Mouse (Mus musculus): ENCODE measurements at regions not wholly inside any gene's neighbourhood (a gene's known extent, or its start where the extent isn't known, plus 50 kb on each side); places are given as distances from the start of the nearest gene placed in this dataset.

DNA sequence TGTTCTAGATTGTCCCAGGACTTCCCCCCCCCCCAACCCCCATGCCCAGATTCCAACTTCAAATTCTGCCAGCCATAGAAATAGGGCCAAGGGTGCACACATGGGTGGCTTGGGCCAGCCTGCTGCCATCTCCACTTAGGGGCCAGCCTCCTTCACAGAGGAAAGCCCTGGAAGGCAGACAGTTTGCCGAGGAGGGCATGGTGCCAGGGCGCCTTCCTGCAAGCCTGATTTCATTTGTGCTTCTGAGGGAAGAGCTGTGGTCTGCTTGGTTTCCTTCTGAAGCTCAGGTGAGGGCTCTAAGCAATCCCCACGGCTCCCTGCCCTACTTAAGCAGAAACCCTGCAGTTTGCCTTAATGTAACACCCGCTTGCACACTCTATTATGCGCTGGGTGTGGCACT, 52.3 kb upstream of the Tcl1 start:
- Histone ChIP-seq H3K4me2 (no peak overlapping the region), H3K27me3 (replicated peaks) (peaks cover 44% of the 10 kb centered on the region), H3K27ac (ENCODE audit: poor library complexity, severe bottlenecking) (no peak overlapping the region), H3K9ac (no peak overlapping the region), H3K4me1 (replicated peaks) (no peaks in the 10 kb centered on the region), H3K9me3 (replicated peaks) (no peaks in the 10 kb centered on the region), H3K4me3 (no peak overlapping the region), H3K36me3 (no peaks in the 10 kb centered on the region)
- 71% methylated on average over 5 of the region's 5 CpGs for WGBS
- no peak for ATAC-seq (ENCODE audit: insufficient number of reproducible peaks, low FRiP score)

DNA sequence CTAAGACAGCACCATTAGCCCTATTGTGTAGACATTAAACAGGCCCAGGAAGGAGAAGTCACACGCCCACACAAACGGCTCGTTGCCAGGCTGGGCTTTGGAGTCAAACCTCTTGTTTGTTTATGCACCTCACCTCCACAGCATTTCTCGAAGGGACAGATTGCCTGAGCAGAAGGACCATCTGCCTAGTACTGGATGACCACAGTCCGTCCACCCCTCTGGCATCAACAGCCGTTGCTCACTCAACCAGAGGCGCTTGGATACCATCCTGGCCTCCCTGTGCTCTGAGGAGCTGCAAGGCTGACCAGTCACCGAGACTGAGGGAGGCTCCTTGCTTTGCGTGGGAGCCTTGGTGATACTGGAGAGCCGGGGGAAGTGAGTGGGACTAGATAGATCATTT, 53.6 kb upstream of the Tunar start:
- no peaks in the 10 kb centered on the region for H3K4me1 ChIP-seq (replicated peaks)
- peaks cover 53% of the 10 kb centered on the region for H3K27me3 ChIP-seq (replicated peaks)
- H3K4me2 ChIP-seq, result no peak overlapping the region
- no peak overlapping the region for H3K9ac ChIP-seq
- H3K4me3 ChIP-seq, result no peak overlapping the region
- 63% methylated on average over 10 of the region's 10 CpGs for WGBS
- H3K9me3 ChIP-seq (replicated peaks), result 0 out of 2 replicates have a peak, but pooled peaks cover 4% of the 10 kb centered on the region
- no peak overlapping the region for H3K27ac ChIP-seq (ENCODE audit: poor library complexity, severe bottlenecking)
- ATAC-seq (ENCODE audit: insufficient number of reproducible peaks, low FRiP score), result no peak
- no peaks in the 10 kb centered on the region for H3K36me3 ChIP-seq

DNA sequence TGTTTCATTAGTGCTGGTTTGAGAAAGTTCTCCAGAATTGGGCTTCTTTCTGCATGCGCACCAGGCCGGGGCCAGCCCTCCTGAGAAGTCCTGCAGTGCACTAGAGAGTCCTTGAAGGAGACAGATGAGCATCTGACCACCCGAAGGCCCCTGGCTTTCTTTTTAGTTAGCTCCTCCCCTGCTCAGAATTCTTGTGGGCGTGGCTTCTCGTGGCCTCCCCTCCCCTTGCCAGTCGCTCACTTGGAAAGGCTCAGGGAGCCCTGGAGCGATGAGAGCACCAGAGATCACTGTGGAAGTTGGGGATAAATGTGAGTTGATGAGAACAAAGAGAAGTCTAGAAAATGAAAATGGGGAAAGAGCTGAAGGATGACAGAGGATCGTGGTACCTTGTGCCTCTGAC, 52.6 kb upstream of the Tunar start:
- WGBS, result 35% methylated on average over 8 of the region's 8 CpGs
- ATAC-seq (ENCODE audit: insufficient number of reproducible peaks, low FRiP score), result no peak
- Histone ChIP-seq H3K9ac (no peak overlapping the region), H3K27me3 (replicated peaks) (peaks cover 43% of the 10 kb centered on the region), H3K27ac (ENCODE audit: poor library complexity, severe bottlenecking) (no peak overlapping the region), H3K4me1 (replicated peaks) (no peaks in the 10 kb centered on the region), H3K9me3 (replicated peaks) (0 out of 2 replicates have a peak, but pooled peaks cover 5% of the 10 kb centered on the region), H3K4me3 (no peak overlapping the region), H3K36me3 (no peaks in the 10 kb centered on the region), H3K4me2 (no peak overlapping the region)

DNA sequence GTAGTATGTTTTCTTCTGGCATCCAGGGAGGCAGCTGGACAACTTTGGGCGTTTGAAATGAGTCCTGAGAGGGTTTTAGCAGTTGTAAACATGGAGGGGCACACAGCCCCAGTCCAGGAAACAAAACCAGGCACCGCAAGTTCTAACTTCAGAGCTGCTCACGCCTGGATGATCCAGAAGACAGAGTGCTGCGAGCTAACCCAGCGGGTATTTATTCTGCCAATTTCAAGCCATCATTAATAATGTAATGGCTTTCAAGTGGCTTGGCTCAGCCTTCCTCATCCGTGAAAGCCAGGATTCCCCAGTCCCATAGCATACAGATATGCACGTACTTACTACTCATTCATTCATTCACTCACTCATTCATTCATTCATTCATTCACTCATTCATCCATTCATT, 51.6 kb upstream of the Tunar start:
- Histone ChIP-seq H3K36me3 (no peaks in the 10 kb centered on the region), H3K27me3 (replicated peaks) (peaks cover 37% of the 10 kb centered on the region), H3K27ac (ENCODE audit: poor library complexity, severe bottlenecking) (no peak overlapping the region), H3K9ac (no peak overlapping the region), H3K4me3 (no peak overlapping the region), H3K9me3 (replicated peaks) (0 out of 2 replicates have a peak, but pooled peaks cover 5% of the 10 kb centered on the region), H3K4me2 (no peak overlapping the region), H3K4me1 (replicated peaks) (no peaks in the 10 kb centered on the region)
- WGBS, result 64% methylated on average over 7 of the region's 7 CpGs
- ATAC-seq (ENCODE audit: insufficient number of reproducible peaks, low FRiP score), result no peak

Data from heart, embryonic 12.5 days (tissue).